Mouse (Mus musculus) liver, adult 2 months (tissue): Measurements from ENCODE around the gene Ano2.

ENCODE experiments used
- CTCF ChIP-seq: fragments of 200-500 bp; IDR thresholded peaks from 2 replicates; pipeline ENCODE4 v1.5.1; 2011; ENCODE audit warnings: low read depth, low read length, control low read depth
- POLR2A ChIP-seq: fragments of 200-500 bp; IDR thresholded peaks from 2 replicates; pipeline ENCODE4 v1.6.1; 2011; ENCODE audit warnings: low read length, control low read depth; ENCODE audit not compliant: insufficient read depth; ENCODE audit errors: extremely low read depth

- TF ChIP-seq CTCF (no peak), POLR2A (no peak)
Measured at GRCm38 (mm10) chr6:125690057-125690703, at the start of gene Ano2.
